Mouse (Mus musculus): ENCODE measurements around the gene Mcts1.
A peak's percentile ranks its signal among the peaks of the same experiment; 100 is the strongest.

The Mcts1 gene

DNA sequence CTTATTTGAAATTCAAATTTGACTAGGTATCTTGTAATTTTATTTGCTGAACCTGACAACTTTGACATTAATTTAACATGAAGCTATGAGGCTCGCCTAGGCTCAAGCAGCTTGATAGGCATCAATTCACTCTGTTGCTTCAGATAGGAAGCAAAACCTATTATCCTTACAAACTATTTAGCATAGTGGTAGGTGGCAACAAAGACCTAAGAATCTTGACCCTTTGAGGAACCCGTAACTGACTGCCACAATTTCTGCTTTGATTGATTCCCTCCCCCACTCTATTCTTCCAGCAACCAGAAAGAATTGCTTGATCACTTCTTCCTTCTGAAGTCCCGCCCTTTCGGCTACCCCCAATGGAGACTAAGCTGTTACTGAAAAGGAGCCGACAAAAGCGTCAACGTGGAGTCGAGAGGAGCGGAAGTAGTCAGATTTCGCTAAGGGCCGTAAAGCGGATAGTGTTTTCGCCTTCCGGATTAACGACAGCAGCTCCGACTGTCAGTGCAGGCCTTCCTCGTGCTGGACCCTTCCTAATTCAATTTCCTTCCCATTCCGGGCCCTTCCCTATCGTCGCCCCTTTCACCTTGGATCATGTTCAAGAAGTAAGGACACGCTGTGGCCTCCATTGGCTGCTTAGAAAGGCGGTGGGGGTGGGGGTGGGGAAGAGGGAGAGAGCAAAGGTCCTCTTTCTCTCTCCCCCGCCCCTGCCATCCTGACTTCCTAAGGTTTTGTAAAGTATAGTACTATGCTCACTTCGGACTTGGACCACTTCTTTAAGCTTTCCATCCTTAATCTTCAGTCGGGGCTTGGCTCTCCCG lies at the start of gene Mcts1:
Gene Mcts1, plus strand, starts transcription at position 402 of the 818 bp plus-strand sequence.
- DNase-seq, result peak; percentile 65 to 74

DNA sequence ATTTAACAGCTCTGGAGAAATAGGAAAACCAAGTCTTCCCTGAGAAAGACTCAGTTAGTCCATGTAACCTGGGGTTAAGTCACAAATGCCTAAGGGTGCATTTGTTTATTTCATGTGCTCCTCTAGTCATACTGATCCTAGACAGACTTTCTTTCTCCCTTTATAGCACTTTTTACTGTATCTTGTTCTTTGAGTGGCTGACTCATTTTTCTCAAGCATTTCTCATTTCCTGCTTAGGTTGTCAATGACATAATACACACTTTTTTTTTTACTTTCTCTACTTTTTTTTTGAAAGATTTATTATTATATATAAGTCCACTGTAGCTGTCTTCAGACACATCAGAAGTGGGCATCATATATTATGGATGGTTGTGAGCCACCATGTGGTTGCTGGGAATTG lies 47.1 kb upstream of the Mcts1 start:
- no peak for DNase-seq

DNA sequence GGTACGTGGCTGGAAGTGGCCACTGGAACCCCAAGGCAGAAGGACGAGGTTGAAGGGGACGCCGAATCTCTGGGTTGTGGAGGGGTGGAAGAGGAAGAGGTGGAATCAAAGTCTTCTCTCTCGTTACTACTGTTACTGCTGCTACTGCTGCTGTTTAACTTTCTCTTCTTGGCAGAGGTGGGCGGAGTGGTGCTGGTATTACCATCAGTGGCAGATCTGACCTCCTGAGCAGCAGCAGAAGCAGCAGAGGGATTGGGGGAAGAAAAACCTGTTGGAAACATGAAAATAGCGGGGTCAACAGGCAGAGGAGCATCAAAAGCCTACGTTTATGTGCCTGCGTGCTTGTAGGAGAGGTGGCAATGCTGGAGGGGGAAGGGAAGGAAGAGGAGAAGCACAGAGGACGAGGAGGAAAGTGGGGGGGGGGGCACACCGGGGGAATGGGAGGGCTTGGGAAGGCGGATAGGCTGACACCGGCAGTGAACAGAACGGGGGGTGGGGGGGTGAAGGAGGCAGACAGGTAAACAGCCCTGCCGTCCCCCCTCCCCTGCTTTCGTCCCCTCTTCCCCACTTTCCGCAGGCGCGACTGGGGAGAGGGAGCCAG lies 36.3 kb upstream of the Mcts1 start:
- peak; percentile 9 to 30 for DNase-seq

DNA sequence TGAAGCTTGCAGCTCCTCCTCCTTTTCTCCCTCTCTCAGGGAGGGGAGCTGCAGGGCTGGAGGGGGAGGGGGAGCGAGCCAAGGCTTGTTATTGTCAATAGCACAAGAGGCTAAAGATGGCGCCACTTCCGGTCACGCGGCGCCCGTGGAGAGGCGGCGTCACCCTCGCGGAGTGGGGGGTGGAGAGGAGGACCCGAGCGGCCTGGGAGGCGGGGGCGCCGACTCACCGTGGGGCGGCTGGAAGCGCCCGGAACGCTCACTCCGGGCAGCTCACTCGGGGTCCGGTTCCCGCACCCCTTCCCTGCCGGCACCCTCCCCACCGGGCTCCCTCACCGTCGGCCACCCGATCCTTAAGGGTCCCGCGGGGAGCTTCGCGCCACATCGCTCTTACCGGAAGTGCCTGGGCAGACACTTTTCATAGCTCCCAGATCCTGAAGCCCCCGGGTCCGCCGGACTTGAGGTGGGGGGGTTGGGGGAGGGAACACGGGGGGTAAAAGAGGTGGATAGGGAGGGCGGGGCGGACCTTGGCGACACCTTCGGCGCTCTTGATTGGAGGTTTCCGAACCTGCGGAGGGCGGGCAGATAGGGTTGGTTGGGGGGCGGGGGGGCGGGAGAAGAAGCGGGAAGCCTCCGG lies 35.7 kb upstream of the Mcts1 start:
- DNase-seq, result peak; percentile 82 to 88

DNA sequence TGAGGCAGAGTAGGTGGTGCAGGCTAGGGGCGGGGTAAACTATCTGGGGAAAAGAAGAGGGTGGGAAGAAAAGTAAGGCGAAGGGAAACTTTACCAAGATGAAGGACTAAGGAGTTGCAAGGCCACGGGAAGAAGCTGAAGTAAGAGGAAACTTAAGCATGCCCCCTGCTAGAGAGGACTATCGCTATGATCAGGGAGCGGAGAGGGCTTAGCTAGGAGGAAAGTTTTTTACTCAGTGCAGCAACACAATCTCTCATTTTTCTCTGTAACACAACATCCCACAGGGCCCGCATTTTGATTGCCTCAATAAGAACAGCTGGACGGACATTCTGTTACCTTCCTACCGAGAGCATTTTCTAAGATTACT lies 35.2 kb upstream of the Mcts1 start:
- no peak for DNase-seq

DNA sequence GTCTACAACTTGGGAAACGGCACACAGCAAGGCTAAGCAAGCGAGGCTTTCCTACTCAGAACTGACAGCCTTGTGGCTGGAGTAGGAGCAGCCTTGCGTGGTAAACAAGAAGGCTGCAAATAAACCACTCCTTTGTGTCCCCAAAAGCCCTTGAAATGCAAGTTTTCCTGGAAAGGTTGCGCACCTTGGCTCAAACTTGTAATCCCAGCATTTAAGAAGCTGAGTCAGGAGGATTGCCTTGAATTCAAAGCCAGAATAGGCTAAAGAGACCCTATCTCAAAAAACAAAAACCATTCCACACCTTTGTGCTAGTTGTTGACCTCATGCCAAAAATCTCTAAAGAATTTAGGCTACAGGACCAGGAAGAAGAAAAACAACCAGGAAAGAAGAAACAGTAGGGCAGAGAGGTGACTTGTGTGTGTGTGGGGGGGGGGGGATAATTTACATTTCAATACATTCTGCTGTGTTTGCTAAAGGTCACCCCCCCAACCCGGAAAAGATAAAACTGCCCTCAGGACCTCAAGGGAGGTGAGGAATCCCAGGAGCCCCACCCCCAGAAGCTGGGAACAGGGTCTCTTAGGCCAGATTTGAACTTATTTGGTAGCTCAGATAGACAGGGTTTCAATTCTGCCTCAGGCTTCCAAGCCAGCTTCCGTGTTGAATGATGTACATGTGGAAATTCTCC lies 33.7 kb upstream of the Mcts1 start:
- DNase-seq, result no peak

DNA sequence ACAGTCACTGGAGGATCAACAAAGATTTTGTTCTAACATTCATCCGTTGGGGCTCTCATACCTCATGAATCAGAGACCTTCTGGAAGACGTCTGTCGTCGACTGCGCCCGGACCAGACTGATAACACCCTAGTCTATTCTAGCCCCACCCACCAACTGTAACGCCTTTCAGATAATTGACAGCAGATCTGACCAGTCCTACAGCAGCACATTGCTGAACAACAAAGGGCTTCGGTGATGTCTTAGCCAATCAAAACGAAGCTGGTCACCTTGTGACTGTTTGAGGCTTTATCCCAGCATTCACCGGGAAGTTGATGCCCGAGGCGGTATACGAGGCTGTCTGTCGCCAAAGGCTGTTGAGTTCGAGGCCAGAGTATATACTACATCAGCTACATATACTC lies 24.3 kb upstream of the Mcts1 start, which contains the start of gene Cul4b:
Gene Cul4b, minus strand, starts transcription at position 119 of the 400 bp plus-strand sequence.
- DNase-seq, result no peak

DNA sequence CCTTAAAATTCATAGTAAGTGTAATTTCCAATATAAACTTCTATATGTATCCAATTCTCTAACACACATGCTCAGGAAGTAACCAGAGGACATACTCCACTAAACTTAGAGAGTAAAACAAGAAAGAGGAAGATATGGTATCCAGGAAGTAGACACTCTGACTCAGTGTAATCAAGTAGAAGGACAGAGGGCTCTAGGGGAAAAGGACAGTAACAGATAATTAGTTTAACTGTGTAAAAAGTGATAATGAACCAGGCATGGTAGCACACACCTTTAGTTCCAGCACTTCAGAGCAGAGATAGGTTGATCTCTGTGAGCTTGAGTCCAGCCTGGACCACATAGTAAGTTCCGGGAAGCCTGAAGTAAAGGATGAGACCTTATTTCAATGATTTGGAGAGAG lies 19.2 kb upstream of the Mcts1 start:
- DNase-seq, result no peak

DNA sequence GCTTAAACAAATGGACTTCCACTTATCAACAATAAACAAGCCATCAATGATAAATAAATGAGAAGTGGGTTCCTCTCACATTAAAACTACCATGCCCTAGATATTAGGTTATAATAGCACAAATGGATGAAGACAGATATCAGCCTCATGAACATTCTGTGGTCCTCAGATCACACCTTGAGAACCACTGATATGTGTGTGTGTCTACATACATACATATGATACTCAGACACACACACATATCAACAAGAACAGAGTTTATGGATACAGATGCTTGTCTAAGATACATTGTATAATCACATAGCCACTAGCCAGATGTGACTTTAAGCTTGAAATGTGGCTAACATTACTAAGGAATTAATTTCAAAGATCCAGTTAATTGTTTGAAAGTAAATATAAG lies 17.1 kb upstream of the Mcts1 start:
- no peak for DNase-seq

DNA sequence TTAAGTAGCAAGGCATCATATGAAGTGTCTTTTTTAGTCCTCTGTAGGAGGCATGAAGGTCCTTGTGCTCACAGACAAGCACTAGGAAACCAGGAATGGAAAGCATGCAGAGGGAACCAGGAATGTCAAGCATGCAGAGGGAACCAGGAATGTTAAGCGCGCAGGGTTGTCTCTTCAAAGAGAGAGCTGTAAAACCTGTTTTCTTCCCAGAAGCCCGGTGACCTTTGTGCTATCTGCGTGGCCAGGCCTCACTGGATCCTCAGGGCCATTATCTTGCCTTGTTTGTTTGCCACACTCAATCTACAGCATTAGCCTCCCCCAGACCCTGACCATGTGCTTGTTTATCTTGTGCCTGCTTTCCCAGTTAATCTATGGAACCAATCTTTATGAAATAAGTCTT lies 10.6 kb upstream of the Mcts1 start:
- DNase-seq, result no peak

DNA sequence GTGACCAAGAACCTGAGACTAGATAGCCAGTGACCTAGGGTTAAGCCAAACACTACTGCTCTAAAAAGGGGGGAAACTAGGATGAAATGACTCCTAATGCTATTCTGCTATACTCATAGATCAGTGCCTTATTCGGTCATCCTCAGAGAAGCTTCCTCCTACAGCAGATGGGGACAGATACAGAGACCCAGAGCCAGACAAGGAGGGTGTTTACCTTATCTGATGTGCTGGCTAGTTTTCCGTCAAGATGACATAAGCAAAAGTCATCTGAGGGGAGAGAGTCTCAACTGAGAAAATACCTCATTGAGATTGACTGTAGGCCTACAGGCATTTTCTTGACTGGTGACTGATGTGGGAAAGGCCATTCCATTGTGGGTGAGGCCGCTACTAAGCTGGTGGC lies 8.6 kb upstream of the Mcts1 start:
- DNase-seq, result no peak

DNA sequence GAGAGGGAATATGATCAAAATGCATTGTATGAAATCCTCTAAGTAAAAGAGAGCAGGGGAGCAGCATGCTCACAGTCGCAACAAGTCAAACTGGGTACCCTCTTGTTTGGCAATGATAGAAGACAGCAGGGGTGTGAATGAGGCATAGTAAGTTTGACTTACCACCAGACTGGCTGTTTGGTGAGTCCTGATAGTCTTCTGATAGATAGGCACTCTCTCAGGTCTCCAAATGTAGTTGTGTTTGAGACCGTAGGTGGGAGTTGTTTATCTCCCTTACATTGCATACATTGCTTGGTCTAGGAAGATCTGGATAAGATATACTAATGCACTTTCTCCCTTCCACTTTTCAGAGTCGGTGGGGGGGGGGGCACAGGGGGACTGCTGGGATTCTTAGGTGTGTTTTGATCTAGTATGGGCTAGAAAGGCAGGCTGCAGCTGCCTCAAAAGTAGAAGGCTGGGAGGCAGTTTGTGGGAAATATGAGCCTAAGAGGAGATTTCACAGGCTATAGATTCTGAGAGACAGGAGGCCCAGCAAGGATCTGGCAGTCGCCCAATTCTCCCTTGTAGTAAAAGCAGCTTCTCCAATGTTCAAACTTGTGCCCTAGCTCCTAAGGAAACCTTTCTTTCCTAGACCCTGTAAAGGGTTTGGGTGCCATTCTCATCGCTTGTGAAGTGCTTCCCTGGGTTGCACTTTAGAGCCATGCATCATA lies 7.0 kb upstream of the Mcts1 start:
- DNase-seq, result no peak

DNA sequence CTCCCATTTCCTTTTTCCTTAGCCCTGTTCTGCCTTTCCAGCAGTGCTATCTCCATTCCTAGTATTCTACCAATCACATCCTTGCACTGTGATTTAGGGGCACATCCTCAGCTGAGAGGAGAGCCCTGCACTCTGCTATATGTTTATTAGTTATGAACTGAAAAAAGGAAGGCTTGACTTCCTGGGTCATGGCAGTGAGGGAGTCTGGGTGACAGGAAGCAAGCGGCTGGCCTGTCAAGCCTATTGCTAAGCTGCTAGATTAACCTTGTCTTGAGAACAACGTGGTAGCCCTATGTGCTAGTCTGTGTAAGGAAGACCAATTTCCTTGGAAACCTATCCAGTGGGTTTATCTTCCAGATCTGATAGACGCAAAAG lies 604 bp downstream of the Mcts1 start:
- DNase-seq, result peak; percentile 19 to 28

DNA sequence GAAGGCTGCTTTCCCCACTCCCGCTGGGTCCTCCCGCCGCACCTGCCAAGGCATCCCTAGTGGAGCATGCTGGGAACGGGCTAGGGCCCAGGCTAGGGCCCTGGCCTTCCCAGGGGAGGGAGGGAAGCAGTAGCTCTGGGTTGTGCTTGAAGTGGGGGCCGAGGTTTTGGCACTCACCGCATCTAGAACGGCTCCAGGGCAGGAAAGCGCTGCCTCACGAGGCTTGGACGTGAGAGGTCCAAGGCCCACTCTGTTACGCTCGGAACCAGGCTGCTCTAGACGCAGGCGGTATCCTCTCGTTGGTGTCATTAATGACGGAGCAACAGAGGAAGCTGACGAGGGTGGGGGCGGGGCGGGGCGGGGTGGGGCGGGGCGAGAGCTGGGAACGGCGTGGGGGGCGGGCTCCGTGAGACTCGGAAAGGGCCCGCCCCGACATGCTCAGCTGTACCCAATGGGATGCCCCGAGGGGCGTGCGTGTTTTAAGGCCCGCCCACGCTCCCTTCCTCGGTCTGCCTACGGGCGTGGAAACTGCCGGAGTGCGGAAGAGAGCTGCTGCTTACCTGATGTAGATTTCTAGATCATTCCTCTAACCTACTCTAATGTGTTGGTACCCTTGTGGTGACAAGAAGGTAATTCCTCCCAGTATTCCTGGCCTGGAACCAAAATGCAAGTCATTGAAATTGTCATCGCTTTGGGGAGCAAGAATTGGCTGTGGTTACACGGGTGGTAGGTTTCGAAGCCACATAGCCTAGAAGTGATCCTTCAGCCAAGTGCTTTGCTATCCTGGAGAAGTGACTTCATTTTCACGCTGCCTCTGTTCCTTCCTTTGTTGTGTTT lies 34.6 kb downstream of the Mcts1 start, which contains the start of gene C1galt1c1:
Gene C1galt1c1, minus strand, starts transcription at position 287 of the 837 bp plus-strand sequence.
- peak; percentile 82 to 89 for DNase-seq

DNA sequence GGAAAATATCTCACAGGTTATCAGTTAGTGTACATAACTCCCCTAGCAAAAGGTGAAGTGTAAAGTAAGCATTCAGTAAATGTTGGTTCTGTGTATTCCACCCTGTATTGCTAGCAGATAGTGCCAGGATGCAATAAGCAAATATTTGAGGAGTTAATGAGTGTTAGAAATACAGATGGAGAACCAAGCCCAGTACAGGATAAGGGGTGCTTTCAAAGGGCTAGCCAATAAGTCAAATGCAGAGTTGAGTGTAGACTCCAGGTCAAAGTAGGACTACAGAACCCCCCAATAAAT lies 35.2 kb downstream of the Mcts1 start:
- no peak for DNase-seq

DNA sequence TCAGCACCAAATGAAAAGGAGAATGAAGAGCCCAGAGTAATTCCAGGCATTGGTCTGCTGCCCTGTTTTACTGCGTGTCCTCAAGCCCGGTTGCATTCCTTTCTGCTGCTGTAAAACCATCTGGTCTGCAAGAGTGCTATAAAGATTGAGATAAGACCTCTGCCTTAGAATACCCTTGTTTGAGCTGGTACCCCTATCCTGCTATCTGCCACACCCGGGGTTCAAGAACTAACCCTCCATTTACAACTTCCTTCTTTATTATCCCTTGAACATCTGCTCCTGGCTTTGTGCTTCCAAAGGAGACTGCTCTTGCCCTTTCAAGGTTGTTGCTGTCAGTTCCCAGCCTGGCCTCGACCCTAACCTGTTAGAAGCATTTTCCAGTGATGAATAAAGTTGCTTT lies 41.1 kb downstream of the Mcts1 start:
- no peak for DNase-seq

DNA sequence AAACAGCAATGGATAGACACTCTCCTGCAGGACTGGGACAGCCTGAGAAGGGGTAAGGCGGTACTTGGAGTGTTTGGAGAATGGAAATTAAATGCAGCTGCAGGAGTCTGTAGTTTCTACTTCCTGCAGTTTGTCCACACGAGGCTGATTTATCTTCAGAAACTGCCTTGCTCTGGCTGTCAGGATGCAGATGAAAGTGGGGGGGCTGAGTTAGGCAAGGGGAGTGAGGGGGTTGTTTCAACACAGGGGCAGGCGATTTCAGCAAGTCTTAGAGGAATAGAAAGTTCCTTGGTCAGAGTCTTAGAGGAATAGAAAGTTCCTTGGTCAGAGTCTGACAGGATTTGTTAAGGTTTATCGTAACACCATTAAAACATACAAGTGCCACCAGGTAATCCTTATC lies 41.8 kb downstream of the Mcts1 start:
- no peak for DNase-seq

DNA sequence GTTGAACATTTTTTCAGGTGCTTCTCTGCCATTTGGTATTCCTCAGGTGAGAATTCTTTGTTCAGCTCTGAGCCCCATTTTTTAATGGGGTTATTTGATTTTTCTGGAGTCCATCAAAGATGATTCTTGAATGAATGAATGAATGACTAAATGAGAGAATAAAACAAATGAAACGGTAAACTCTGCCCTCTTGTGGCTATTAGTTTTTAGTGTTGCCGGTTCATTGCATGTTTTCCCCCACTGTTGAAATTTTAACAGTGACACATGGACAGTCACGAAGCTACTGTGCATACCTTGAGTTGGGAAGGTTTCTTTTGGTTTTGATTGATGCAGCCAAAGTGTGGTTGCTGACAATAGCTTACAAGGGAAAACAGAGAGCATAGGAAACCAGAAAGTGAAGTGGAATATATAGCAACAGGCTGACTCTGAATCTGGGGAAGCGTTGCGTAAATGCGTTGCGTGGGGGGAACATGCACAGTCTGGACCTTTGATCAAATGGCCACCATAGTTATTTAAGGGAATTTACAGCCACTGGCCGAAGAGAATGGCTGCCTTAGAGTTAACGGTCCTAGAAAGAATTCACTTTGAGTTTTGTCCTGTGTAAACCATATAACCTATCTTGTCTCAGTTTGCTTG lies 50.1 kb downstream of the Mcts1 start:
- no peak for DNase-seq

DNA sequence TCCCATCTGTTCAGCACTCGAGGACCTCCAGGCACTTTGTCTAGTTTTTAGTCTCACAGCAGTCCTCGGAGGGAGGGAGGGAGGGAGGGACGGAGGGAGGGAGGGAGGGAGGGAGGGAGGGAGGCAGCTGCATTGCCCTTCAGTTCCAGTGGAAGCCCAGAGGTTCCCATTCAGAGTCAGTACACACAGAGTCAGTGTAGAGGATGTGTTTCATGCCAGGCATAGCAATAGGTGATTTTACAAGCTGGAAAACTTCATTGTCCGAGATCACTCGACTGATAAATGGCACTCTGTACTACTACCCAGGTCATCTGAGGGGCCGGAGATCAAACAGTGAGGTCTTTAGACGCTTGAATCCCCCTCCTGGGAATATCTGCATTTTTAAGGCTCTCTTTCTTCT lies 50.8 kb downstream of the Mcts1 start:
- no peak for DNase-seq

DNA sequence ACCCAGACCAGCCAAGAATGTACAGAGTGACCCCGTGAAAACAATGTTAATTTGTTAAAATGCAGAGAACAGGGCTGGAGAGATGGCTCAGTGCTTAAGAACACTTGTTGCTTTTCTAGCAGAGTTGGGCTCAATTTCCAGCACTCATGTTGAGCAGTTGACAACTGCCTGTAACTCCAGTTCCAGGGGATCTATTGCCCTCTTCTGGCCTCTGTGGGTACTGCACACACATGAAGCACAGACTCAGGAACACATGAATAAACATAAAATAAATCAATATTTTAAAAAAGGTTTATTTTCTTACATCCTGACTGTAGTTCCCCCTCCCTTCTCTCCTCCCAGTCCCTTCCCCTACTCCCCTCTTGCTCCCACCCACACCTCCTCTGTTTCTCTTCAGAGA lies 52.8 kb downstream of the Mcts1 start:
- DNase-seq, result no peak

DNA sequence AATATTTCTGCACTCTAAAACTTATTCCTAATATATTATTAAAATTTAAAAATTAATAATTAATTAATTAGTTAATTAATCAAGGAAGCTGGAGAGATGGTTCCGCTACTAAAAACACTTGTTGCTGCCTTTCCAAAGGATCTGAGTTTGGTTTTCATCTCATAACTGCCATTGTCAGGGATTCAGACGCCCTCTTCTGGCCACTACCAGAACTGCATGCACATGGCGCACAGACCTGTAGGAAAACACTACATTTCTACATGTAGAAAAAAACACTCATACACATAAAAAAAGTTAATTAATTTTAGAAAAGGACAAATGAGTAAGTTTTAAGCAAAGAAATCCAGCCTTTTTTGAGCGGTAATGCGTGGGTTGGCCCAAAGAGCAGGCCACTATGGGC lies 54.3 kb downstream of the Mcts1 start:
- DNase-seq, result no peak
